Mouse (Mus musculus): ENCODE measurements at regions not wholly inside any gene's neighbourhood (a gene's known extent, or its start where the extent isn't known, plus 50 kb on each side); places are given as distances from the start of the nearest gene placed in this dataset.

DNA sequence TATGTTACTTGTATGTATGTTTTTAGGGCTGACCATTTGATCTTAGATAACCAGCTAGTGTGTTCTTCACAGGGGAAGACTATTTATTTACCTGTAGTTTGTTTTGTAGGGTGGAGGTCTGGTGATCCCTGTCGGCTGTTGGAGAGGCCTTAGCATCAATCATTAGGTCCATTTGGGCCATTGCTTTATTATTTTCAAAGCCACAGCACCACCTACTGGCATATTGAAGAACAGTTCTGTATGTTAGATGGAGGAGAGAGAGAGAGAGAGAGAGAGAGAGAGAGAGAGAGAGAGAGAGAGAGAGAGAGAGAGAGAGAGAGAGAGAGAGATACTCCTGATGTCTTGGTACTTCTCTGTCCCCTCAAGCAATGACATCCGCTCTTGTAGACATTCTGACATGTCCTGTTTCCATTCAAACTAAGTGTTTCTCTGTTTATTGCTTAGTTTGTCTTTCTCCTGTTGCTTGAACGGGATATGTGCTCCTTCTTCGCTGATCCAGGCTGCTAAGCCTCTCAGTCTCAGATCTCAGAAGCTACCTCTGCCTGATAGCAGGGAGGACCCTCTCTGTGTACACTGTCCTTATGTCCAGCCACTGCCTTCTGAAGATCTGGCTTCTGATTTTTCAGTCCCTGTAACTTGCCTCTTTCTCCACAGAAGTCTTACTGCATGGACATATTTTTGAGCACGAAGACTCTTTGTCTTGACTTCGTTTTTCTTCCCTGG is 52.9 kb upstream of the Fam241a start:
- H3K27me3 ChIP-seq, result no peaks in the 10 kb centered on the region
- H3K27ac ChIP-seq (replicated peaks), result no peak overlapping the region
- WGBS, result 51% methylated on average over 6 of the region's 6 CpGs
- H3K4me2 ChIP-seq (replicated peaks), result no peak overlapping the region
- no peaks in the 10 kb centered on the region for H3K9me3 ChIP-seq
- H3K9ac ChIP-seq (replicated peaks), result no peak overlapping the region
- H3K36me3 ChIP-seq, result no peaks in the 10 kb centered on the region
- no peaks in the 10 kb centered on the region for H3K4me1 ChIP-seq
- peak; percentile 49; the same call in 1 of the 2 replicates for ATAC-seq (replicated peaks)
- no peak overlapping the region for H3K4me3 ChIP-seq

DNA sequence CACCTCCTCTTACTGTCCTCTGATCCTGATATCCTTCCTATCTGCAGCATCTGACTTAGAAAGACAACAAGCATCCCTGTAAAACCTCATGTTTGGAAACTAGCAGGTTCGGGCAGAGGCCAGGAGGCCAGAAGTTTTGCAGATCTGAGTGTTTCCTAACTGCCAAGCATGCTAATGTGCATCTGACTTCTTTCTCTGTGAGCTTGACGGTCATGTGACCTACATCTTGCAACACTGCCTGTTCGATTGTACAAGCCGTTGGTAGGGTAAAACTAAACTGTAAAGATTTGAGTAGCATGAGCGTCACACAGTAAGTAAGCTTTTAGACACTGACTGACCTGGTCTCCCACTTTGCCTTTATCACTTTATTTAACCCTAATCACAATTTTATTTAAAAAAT is 52.2 kb upstream of the Fam241a start:
- H3K27me3 ChIP-seq, result no peaks in the 10 kb centered on the region
- no peak overlapping the region for H3K27ac ChIP-seq (replicated peaks)
- H3K4me3 ChIP-seq, result no peak overlapping the region
- WGBS, result 69% methylated on average over 5 of the region's 5 CpGs
- 0 out of 2 replicates have a peak, but pooled peaks have one; percentile 18 for ATAC-seq (replicated peaks)
- H3K9me3 ChIP-seq, result no peaks in the 10 kb centered on the region
- no peaks in the 10 kb centered on the region for H3K36me3 ChIP-seq
- no peaks in the 10 kb centered on the region for H3K4me1 ChIP-seq
- no peak overlapping the region for H3K9ac ChIP-seq (replicated peaks)
- H3K4me2 ChIP-seq (replicated peaks), result no peak overlapping the region
